Mouse (Mus musculus) liver, adult 2 months (tissue): Measurements from ENCODE around the gene Celf6.
A peak's percentile ranks its signal among the peaks of the same experiment; 100 is the strongest.

Experiments used
- CTCF ChIP-seq: fragments of 200-500 bp; IDR thresholded peaks from 2 replicates; pipeline ENCODE4 v1.5.1; 2011; ENCODE audit warnings: low read depth, low read length, control low read depth
- POLR2A ChIP-seq: fragments of 200-500 bp; IDR thresholded peaks from 2 replicates; pipeline ENCODE4 v1.6.1; 2011; ENCODE audit warnings: low read length, control low read depth; ENCODE audit not compliant: insufficient read depth; ENCODE audit errors: extremely low read depth

DNA sequence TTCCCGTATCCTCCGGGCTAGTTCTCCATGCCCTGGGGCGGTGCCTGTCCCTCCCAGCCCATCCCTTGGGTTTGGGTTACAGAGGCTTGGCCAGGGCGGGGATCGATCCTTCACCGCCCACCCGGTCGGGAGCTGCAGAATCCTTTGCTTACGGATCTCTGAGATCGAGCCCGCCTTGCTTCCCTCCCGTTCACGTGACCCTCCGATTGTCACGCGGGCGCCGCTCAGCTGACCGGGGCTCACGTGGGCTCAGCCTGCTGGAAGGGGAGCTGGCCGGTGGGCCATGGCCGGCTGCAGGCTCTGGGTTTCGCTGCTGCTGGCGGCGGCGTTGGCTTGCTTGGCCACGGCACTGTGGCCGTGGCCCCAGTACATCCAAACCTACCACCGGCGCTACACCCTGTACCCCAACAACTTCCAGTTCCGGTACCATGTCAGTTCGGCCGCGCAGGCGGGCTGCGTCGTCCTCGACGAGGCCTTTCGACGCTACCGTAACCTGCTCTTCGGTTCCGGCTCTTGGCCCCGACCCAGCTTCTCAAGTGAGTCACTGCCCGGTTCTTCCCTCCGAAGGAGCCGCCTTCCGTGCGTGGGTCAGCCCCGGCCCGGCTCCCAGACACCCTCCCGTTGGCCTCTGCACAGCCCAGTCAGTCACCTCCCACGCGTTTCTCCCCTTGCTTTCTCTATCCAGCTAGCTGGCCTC lies 38.1 kb upstream of the Celf6 start, which contains the start of the genes Hexa and Tmem202:
- no peak for TF ChIP-seq CTCF
- TF ChIP-seq POLR2A: peak; percentile 51; the same call in 1 of the 2 replicates
